Mouse (Mus musculus) forebrain, embryonic 13.5 days (tissue): ENCODE measurements around the gene Sf3a1. TPM values are rescaled to one million over a fixed set of nuclear protein-coding genes. Genes with fewer than 3 reads are reported as not detected.
A peak's percentile ranks its signal among the peaks of the same experiment; 100 is the strongest.

Source experiments
- ATAC-seq: fragments of 200-750 bp; cut with Nextera tagmentation; 2 replicates; pipeline ENCODE4 v1.8.0; 2017
- H3K27ac ChIP-seq: fragments of 300-500 bp; sonication (generic); 2 replicates; pipeline ENCODE4 v1.5.1; 2015; ENCODE audit warnings: inconsistent platforms, mild to moderate bottlenecking, moderate library complexity
- H3K27me3 ChIP-seq: fragments of 300-500 bp; sonication (generic); 2 replicates; pipeline ENCODE4 v1.6.1; 2015; ENCODE audit warnings: mild to moderate bottlenecking, inconsistent platforms
- H3K36me3 ChIP-seq: fragments of 300-500 bp; sonication (generic); 2 replicates; pipeline ENCODE4 v1.6.1; 2015; ENCODE audit warnings: mild to moderate bottlenecking, inconsistent platforms; ENCODE audit not compliant: poor library complexity, severe bottlenecking
- H3K4me1 ChIP-seq: fragments of 300-500 bp; sonication (generic); 2 replicates; pipeline ENCODE4 v1.6.1; 2015; ENCODE audit warnings: inconsistent platforms
- H3K4me2 ChIP-seq: fragments of 300-500 bp; sonication (generic); 2 replicates; pipeline ENCODE4 v1.6.1; 2015; ENCODE audit warnings: inconsistent platforms, mild to moderate bottlenecking, moderate library complexity
- H3K4me3 ChIP-seq: fragments of 300-500 bp; sonication (generic); 2 replicates; pipeline ENCODE4 v1.5.1; 2015; ENCODE audit warnings: mild to moderate bottlenecking, inconsistent platforms
- H3K9ac ChIP-seq: fragments of 300-500 bp; sonication (generic); 2 replicates; pipeline ENCODE4 v1.6.1; 2015; ENCODE audit warnings: mild to moderate bottlenecking, inconsistent platforms
- H3K9me3 ChIP-seq: fragments of 300-500 bp; sonication (generic); replicated peaks from 2 replicates; pipeline ENCODE4 v1.6.1; 2016; ENCODE audit warnings: inconsistent platforms
- WGBS: fragments of 180-500 bp; shearing (Covaris S2); methylation state at CpG from one replicate; pipeline ENCODE4 v1.1.7; 2015; 5-methylcytosine and 5-hydroxymethylcytosine counted together
- polyA plus RNA-seq: library from polyadenylated mRNA; unstranded; fragments of >200 nt; fragmentation: Nextera tagmentation; extraction: Ambion mirVana; gene quantifications from 2 replicates; pipeline ENCODE4 v1.2.1, GENCODE M21; 2015

Sf3a1 gene
- polyA plus RNA-seq, 1 experiment from 2014 or later = 61.2 TPM

DNA sequence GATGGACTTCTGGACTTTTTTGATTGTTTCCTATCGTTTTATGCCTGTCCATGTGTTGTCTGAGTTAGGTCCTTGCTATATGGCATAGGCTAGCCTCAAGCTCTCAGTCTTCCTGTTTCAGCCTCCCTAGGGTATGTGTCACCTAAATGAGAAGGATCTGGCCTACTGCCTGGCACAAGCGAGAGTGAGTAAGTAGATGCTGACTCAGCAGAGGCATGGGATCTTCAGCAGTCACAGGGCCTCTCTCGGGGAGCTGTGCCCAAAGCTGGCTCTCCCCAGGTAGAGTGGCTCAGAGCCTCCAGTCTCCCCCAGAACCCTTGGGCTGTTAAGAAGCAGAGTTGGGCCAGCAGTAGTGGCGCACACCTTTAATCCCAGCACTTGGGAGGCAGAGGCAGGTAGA lies 17.8 kb upstream of the Sf3a1 start:
- WGBS = 89% methylated on average over 4 of the region's 4 CpGs
- Histone ChIP-seq H3K27me3 (no peaks in the 10 kb centered on the region), H3K27ac (no peak overlapping the region), H3K4me2 (no peak overlapping the region), H3K4me3 (no peak overlapping the region), H3K9ac (no peak overlapping the region), H3K9me3 (no peaks in the 10 kb centered on the region), H3K4me1 (peaks cover 7% of the 10 kb centered on the region; the same call in 1 of the 2 replicates), H3K36me3 (peaks cover 77% of the 10 kb centered on the region)
- no peak for ATAC-seq

DNA sequence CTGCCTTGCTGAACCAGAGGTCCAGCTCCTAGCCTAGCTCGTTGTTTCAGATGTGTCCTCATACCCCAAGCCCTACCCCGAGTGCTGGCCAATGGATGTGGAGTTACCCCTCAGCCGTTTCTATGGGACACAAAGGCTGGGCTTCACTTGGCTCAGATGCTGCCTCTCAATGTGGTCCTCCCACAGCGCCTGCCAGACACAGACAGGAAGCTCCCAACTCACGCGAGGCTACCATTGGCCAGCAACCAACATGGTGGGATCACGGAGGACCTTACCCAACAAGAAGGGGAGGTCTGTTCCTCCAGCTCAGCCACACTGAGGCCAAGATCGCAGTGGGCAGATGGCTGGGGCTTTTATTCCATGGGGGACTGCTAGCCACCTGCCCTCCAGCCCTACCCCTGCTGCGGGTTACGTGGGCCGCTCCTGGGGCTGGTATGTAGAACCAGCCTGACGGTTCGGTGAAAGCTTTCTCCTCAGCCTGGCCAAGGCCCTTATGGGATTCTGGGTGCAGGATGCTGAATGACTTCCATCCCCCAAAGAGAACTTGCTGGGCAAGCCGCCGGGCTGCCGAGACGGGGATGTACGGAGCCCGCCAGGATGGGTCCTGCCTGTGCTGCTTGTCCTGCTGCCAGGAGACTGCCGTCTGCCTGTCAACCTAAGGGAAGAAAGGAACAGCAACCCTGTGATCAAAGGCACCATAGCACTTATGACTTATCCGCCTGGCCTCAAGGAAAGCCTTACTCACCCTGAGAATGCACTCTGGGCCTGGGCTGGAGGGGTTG lies 16.7 kb upstream of the Sf3a1 start:
- peaks cover 68% of the 10 kb centered on the region for H3K36me3 ChIP-seq
- no peak overlapping the region for H3K9ac ChIP-seq
- H3K4me2 ChIP-seq = no peak overlapping the region
- 92% methylated on average over 21 of the region's 21 CpGs for WGBS
- H3K4me1 ChIP-seq = no peaks in the 10 kb centered on the region
- no peak overlapping the region for H3K27ac ChIP-seq
- H3K4me3 ChIP-seq = no peak overlapping the region
- no peak for ATAC-seq
- no peaks in the 10 kb centered on the region for H3K27me3 ChIP-seq
- H3K9me3 ChIP-seq = no peaks in the 10 kb centered on the region

DNA sequence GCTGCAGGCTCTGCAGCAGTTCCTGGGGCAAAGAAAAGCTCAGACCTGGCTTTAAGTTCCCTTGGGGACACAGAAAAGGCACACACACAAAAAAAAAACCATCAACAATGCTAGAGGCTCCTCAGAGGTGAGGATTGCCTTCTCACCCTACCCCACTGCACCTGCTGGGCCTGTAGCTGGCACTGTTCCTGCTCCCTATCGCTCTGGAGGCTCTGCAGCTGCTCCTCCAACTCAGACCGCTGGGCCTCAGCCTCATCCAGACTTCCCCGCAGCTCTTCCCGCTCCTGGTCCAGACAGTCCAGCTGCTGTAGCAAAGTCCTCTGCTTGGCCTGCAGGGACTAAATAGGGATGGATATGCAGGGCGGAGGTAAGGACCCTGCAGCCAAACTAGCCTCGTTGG lies 13.8 kb upstream of the Sf3a1 start:
- Histone ChIP-seq H3K9me3 (no peaks in the 10 kb centered on the region), H3K27me3 (no peaks in the 10 kb centered on the region), H3K4me1 (no peaks in the 10 kb centered on the region), H3K4me3 (no peak overlapping the region), H3K36me3 (peaks cover 41% of the 10 kb centered on the region), H3K9ac (no peak overlapping the region; the same call in 1 of the 2 replicates), H3K4me2 (no peak overlapping the region), H3K27ac (no peak overlapping the region)
- ATAC-seq = no peak
- 79% methylated on average over 6 of the region's 6 CpGs for WGBS

- H3K4me3 ChIP-seq = no peak overlapping the region
- no peaks in the 10 kb centered on the region for H3K4me1 ChIP-seq
- H3K4me2 ChIP-seq = no peak overlapping the region
- H3K9ac ChIP-seq = no peak overlapping the region
- WGBS = 80% methylated on average over 10 of the region's 10 CpGs
- H3K27me3 ChIP-seq = no peaks in the 10 kb centered on the region
- H3K27ac ChIP-seq = no peak overlapping the region
- H3K36me3 ChIP-seq = peaks cover 34% of the 10 kb centered on the region
- ATAC-seq = no peak
- H3K9me3 ChIP-seq = no peaks in the 10 kb centered on the region
Observed at GRCm38 (mm10) chr11:4147098-4147497, 13.1 kb upstream of the Sf3a1 start.

DNA sequence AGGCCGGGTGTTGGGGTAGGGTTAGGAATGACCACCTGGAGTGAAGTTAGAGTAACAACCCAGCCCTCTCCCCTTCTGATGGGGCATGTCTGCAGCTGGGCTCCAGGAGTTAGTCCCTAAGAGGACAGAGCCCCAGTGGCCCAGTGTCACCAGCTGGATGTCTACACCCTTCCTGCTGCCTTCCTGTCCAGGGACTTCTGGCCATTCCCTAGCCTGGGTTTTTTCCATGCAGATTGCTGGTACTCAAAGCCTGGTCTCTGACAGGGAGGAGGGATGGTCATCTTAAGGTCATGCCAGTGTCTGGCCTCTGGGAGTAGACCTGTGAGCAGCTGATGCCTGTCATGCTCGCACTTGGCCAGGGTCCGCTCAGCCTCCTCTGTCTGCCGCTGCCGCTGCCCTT lies 12.0 kb upstream of the Sf3a1 start:
- H3K9me3 ChIP-seq = no peaks in the 10 kb centered on the region
- no peak for ATAC-seq
- no peak overlapping the region for H3K4me3 ChIP-seq
- H3K9ac ChIP-seq = no peak overlapping the region
- peaks cover 24% of the 10 kb centered on the region for H3K36me3 ChIP-seq
- no peaks in the 10 kb centered on the region for H3K4me1 ChIP-seq
- H3K4me2 ChIP-seq = no peak overlapping the region
- no peak overlapping the region for H3K27ac ChIP-seq
- no peaks in the 10 kb centered on the region for H3K27me3 ChIP-seq
- WGBS = 94% methylated on average over 5 of the region's 5 CpGs

- Histone ChIP-seq H3K27me3 (no peaks in the 10 kb centered on the region), H3K9me3 (no peaks in the 10 kb centered on the region), H3K4me1 (no peaks in the 10 kb centered on the region), H3K36me3 (peaks cover 18% of the 10 kb centered on the region), H3K4me3 (no peak overlapping the region), H3K9ac (no peak overlapping the region), H3K4me2 (no peak overlapping the region), H3K27ac (no peak overlapping the region)
- WGBS = 85% methylated on average over 9 of the region's 9 CpGs
- ATAC-seq = no peak
Observed at GRCm38 (mm10) chr11:4148536-4149156, 11.5 kb upstream of the Sf3a1 start.

DNA sequence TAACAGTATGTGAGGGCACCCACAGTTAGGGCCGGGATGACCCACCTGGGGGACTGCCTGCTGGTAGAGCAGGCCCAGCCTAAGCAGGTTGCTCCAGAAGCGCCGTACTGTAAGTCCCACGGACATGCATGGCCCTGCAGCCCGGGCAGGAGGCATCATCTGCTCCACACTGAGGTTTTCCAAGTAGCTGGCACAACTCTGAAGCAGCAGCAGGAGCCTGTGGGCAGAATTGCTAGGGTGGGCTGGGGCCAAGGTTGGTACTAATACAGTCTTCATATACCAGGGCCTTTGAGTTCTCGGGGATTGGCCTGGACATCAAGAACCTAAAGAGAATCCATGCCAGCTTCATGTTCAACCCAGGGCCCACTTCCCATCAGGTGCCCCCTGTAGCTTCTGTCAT lies 10.3 kb upstream of the Sf3a1 start:
- Histone ChIP-seq H3K27me3 (no peaks in the 10 kb centered on the region), H3K4me3 (no peak overlapping the region), H3K9ac (no peak overlapping the region), H3K36me3 (peaks cover 8% of the 10 kb centered on the region; the same call in 1 of the 2 replicates), H3K4me1 (no peaks in the 10 kb centered on the region), H3K9me3 (no peaks in the 10 kb centered on the region), H3K4me2 (no peak overlapping the region), H3K27ac (no peak overlapping the region)
- no peak for ATAC-seq
- WGBS = 89% methylated on average over 6 of the region's 6 CpGs

- H3K4me3 ChIP-seq = no peak overlapping the region
- no peak overlapping the region for H3K27ac ChIP-seq
- no peak overlapping the region for H3K9ac ChIP-seq
- WGBS = 95% methylated on average over 7 of the region's 7 CpGs
- no peaks in the 10 kb centered on the region for H3K4me1 ChIP-seq
- no peaks in the 10 kb centered on the region for H3K27me3 ChIP-seq
- H3K36me3 ChIP-seq = no peaks in the 10 kb centered on the region
- no peaks in the 10 kb centered on the region for H3K9me3 ChIP-seq
- ATAC-seq = no peak
- no peak overlapping the region for H3K4me2 ChIP-seq
Observed at GRCm38 (mm10) chr11:4153694-4154093, 6.5 kb upstream of the Sf3a1 start.

DNA sequence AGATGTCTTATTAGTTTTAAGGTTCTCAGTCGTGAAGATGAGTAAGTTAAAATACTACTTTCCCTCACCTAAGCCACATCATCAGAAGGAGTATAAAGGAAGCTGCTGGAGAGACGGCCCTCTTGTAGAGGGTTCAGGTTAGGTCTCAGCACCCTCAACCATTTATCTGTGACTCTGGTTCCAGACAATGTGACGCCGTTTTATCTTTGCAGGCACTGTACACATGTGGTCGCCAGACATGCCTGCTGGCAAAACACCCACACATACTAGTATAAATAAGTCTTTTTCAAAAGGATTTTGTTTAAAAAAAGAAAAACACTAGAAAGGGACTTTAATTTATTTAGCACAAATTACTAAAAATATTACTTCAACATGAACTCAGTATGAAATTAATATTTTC lies 4.5 kb upstream of the Sf3a1 start:
- Histone ChIP-seq H3K27me3 (no peaks in the 10 kb centered on the region), H3K9ac (no peak overlapping the region), H3K4me3 (no peak overlapping the region), H3K9me3 (no peaks in the 10 kb centered on the region), H3K27ac (no peak overlapping the region), H3K36me3 (no peaks in the 10 kb centered on the region), H3K4me2 (no peak overlapping the region), H3K4me1 (peaks cover 12% of the 10 kb centered on the region; the same call in 1 of the 2 replicates)
- WGBS = 83% methylated on average over 5 of the region's 5 CpGs
- no peak for ATAC-seq

DNA sequence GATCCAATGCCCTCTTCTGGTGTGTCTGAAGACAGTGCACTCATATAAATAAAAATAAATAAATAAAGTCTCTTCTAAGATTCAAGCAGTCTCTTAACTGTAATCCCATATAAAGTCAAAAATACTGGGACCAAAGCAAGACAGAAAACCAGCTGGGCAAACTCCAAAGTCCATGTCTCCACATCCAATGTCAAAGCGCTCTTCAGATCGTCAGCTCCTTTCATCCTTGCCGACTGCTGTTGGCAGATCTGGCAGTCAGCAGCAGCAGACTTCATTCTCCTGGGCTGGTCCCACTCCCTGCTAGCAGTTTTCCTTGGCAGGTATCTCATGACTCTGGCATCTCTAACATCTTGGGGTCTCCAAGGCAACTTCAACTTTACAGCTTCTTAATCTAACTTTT lies 1.5 kb upstream of the Sf3a1 start:
- ATAC-seq = no peak
- Histone ChIP-seq H3K9me3 (no peaks in the 10 kb centered on the region), H3K4me2 (no peak overlapping the region), H3K4me3 (no peak overlapping the region), H3K27me3 (no peaks in the 10 kb centered on the region), H3K27ac (no peak overlapping the region), H3K4me1 (peaks cover 40% of the 10 kb centered on the region), H3K9ac (no peak overlapping the region), H3K36me3 (peaks cover 24% of the 10 kb centered on the region)
- WGBS = 95% methylated on average over 3 of the region's 3 CpGs

DNA sequence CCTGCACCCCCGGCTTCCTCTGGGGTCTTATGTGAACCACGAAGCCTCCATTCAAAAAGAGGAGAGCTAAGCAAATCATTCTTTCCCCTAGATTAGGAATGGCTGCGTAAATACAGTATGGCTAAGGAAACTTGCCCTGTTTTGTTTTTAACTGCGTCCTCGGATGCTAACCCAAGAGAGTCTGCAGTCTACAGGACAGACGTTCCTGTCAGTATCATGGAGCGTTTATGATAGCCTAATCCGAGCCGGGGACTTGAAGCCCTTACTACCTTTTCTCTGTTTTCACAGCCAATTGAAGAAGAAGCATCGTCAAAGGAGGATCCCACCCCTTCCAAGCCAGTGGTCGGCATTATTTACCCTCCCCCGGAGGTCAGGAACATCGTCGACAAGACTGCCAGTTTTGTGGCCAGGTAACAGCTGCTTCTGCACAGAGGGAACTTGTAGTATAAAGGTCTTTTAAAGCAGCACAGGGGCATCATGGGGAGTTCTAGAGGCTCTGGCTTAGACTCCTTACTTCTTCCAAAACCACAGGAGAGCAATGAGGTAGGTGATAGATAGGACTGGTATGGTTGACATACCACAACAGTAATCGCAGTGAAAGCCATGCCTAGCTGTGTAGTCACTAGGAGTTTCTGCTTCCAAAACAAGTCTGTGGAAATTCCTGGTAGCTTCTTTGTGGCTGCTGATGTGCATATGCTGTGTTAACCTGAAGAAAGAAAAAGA lies 769 bp downstream of the Sf3a1 start:
- peaks cover 45% of the 10 kb centered on the region for H3K36me3 ChIP-seq
- peak overlapping the region; percentile 88; the same call in 1 of the 2 replicates for H3K27ac ChIP-seq
- peak overlapping the region; percentile 90 for H3K9ac ChIP-seq
- H3K4me1 ChIP-seq = peaks cover 53% of the 10 kb centered on the region
- ATAC-seq = no peak
- H3K27me3 ChIP-seq = no peaks in the 10 kb centered on the region
- 8% methylated on average over 15 of the region's 15 CpGs for WGBS
- H3K4me3 ChIP-seq = peak overlapping the region; percentile 89
- H3K9me3 ChIP-seq = no peaks in the 10 kb centered on the region
- peak overlapping the region; percentile 97 for H3K4me2 ChIP-seq

DNA sequence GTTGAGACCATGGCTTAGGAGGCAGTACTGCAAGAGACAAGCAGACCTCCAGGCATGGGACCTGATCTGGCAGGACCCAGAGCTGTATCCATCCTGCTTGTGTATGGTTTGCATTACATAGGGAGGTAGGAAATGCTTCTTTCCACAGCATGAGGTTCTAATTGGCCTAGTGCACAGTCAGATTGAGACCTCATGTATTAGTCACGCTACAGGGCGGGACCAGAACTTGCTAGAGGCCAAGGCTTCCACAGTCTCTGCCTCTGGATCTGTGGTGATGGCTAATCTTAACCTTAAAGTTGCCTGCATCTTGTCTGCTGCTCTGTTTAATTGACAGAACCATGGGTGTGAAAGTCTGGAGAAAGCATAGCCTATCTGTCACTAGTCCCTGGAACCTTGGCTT lies 4.6 kb downstream of the Sf3a1 start:
- Histone ChIP-seq H3K27me3 (no peaks in the 10 kb centered on the region), H3K9me3 (no peaks in the 10 kb centered on the region), H3K4me3 (no peak overlapping the region), H3K4me1 (peaks cover 44% of the 10 kb centered on the region), H3K36me3 (peaks cover 83% of the 10 kb centered on the region), H3K27ac (no peak overlapping the region), H3K4me2 (no peak overlapping the region), H3K9ac (0 out of 2 replicates have a peak overlapping the region, but pooled peaks have one; percentile 18)
- 98% methylated on average over 2 of the region's 2 CpGs for WGBS
- ATAC-seq = no peak
